Mouse (Mus musculus): Measurements from ENCODE around the gene Mtmr1.

Gene Mtmr1

GRCm38 (mm10) chrX:71456078-71456737 lies 91.6 kb downstream of the Mtmr1 start:
- DNase-seq: no peak

GRCm38 (mm10) chrX:71464138-71464826 lies 99.7 kb downstream of the Mtmr1 start:
- DNase-seq: no peak

GRCm38 (mm10) chrX:71465417-71465816 lies 100.9 kb downstream of the Mtmr1 start:
- no peak for DNase-seq

GRCm38 (mm10) chrX:71467491-71467890 lies 102.9 kb downstream of the Mtmr1 start:
- DNase-seq: no peak
